Mouse (Mus musculus) small intestine, adult 2 months (tissue): ENCODE results near the gene Dcaf10. TPM values are rescaled to one million over a fixed set of nuclear protein-coding genes. Genes with fewer than 3 reads are reported as not detected.

Experiments used
- H3K27ac ChIP-seq: fragments of 200-500 bp; 2 replicates; pipeline ENCODE4 v1.5.1; 2012; ENCODE audit warnings: low read depth, low read length, control low read depth, inconsistent platforms; ENCODE audit not compliant: insufficient read depth
- H3K27me3 ChIP-seq: fragments of 200-500 bp; 2 replicates; pipeline ENCODE4 v1.6.1; 2012; ENCODE audit warnings: mild to moderate bottlenecking, moderate library complexity, low read length, inconsistent platforms; ENCODE audit not compliant: control insufficient read depth, insufficient read depth
- H3K36me3 ChIP-seq: fragments of 200-500 bp; 2 replicates; pipeline ENCODE4 v1.6.1; 2012; ENCODE audit warnings: mild to moderate bottlenecking, low read length, control low read depth, inconsistent platforms; ENCODE audit not compliant: control insufficient read depth, insufficient read depth
- H3K4me1 ChIP-seq: fragments of 200-500 bp; 2 replicates; pipeline ENCODE4 v1.6.1; 2012; ENCODE audit warnings: low read length, inconsistent platforms, mixed read lengths; ENCODE audit not compliant: control insufficient read depth, insufficient read depth, insufficient read length
- H3K4me3 ChIP-seq: fragments of 200-500 bp; 2 replicates; pipeline ENCODE4 v1.5.1; 2012; ENCODE audit warnings: low read depth, mild to moderate bottlenecking, control low read depth, inconsistent platforms, low read length, moderate library complexity
- CTCF ChIP-seq: fragments of 200-500 bp; IDR thresholded peaks from 2 replicates; pipeline ENCODE4 v1.5.1; 2012; ENCODE audit warnings: low read depth, mild to moderate bottlenecking, control low read depth, inconsistent platforms, low read length, moderate library complexity, mixed read lengths; ENCODE audit not compliant: insufficient replicate concordance, insufficient read length; ENCODE audit errors: extremely low read depth
- POLR2A ChIP-seq: fragments of 200-500 bp; IDR thresholded peaks from 2 replicates; pipeline ENCODE4 v1.6.1; 2012; ENCODE audit warnings: low read depth, mild to moderate bottlenecking, control low read depth, inconsistent platforms, low read length, moderate library complexity
- WGBS: fragments of 180-500 bp; shearing (Covaris S2); methylation state at CpG from one replicate; pipeline ENCODE4 v1.1.7; 2018; 5-methylcytosine and 5-hydroxymethylcytosine counted together
- polyA plus RNA-seq: library from polyadenylated mRNA; depleted of rRNA; stranded (reverse); fragments of >200 nt; gene quantifications from 2 replicates; pipeline ENCODE4 v1.2.3, GENCODE M21; 2012

The Dcaf10 gene
- polyA plus RNA-seq, 1 experiment, result 23.1 TPM

- 93% methylated on average over 8 of the region's 8 CpGs for WGBS
- H3K4me3 ChIP-seq, result no peak overlapping the region
- peaks cover 3% of the 10 kb centered on the region; the same call in 1 of the 2 replicates for H3K4me1 ChIP-seq
Measured at GRCm38 (mm10) chr4:45411181-45411790, 69.4 kb downstream of the Dcaf10 start.

GRCm38 (mm10) chr4:45412433-45413192 lies 70.7 kb downstream of the Dcaf10 start:
- Histone ChIP-seq H3K4me1 (no peaks in the 10 kb centered on the region; the same call in 1 of the 2 replicates), H3K4me3 (no peak overlapping the region), H3K36me3 (no peaks in the 10 kb centered on the region), H3K27me3 (no peaks in the 10 kb centered on the region), H3K27ac (no peak overlapping the region)
- no peak for TF ChIP-seq POLR2A
- no peak for TF ChIP-seq CTCF
- WGBS, result 83% methylated on average over 16 of the region's 16 CpGs

More at GRCm38 (mm10) chr4:45411181-45411790, 69.4 kb downstream of the Dcaf10 start:
- H3K27ac ChIP-seq, result no peak overlapping the region
- TF ChIP-seq CTCF, result no peak
- no peak for TF ChIP-seq POLR2A
- no peaks in the 10 kb centered on the region for H3K27me3 ChIP-seq
- no peaks in the 10 kb centered on the region for H3K36me3 ChIP-seq

- no peak for TF ChIP-seq POLR2A
- TF ChIP-seq CTCF, result no peak
- WGBS, result 56% methylated on average over 9 of the region's 9 CpGs
- Histone ChIP-seq H3K27me3 (no peaks in the 10 kb centered on the region), H3K4me3 (no peak overlapping the region), H3K4me1 (no peaks in the 10 kb centered on the region; the same call in 1 of the 2 replicates), H3K36me3 (no peaks in the 10 kb centered on the region), H3K27ac (no peak overlapping the region)
Measured at GRCm38 (mm10) chr4:45413674-45414338, 71.9 kb downstream of the Dcaf10 start.

- Histone ChIP-seq H3K36me3 (no peaks in the 10 kb centered on the region), H3K4me3 (no peak overlapping the region), H3K27ac (no peak overlapping the region), H3K4me1 (no peaks in the 10 kb centered on the region; the same call in 1 of the 2 replicates), H3K27me3 (no peaks in the 10 kb centered on the region)
- no peak for TF ChIP-seq CTCF
- no peak for TF ChIP-seq POLR2A
- 80% methylated on average over 7 of the region's 7 CpGs for WGBS
Measured at GRCm38 (mm10) chr4:45416314-45416713, 74.4 kb downstream of the Dcaf10 start.

GRCm38 (mm10) chr4:45418229-45418950 lies 76.5 kb downstream of the Dcaf10 start:
- WGBS, result 35% methylated on average over 11 of the region's 11 CpGs
- Histone ChIP-seq H3K4me3 (no peak overlapping the region), H3K36me3 (0 out of 2 replicates have a peak, but pooled peaks cover 6% of the 10 kb centered on the region), H3K27me3 (no peaks in the 10 kb centered on the region), H3K4me1 (no peaks in the 10 kb centered on the region; the same call in 1 of the 2 replicates), H3K27ac (no peak overlapping the region)
- no peak for TF ChIP-seq POLR2A
- peak; percentile 70; the same call in 1 of the 2 replicates for TF ChIP-seq CTCF

GRCm38 (mm10) chr4:45419051-45419450 lies 77.2 kb downstream of the Dcaf10 start:
- TF ChIP-seq CTCF, result no peak
- no peak for TF ChIP-seq POLR2A
- Histone ChIP-seq H3K36me3 (0 out of 2 replicates have a peak, but pooled peaks cover 6% of the 10 kb centered on the region), H3K4me3 (no peak overlapping the region), H3K4me1 (peaks cover 6% of the 10 kb centered on the region), H3K27ac (no peak overlapping the region), H3K27me3 (no peaks in the 10 kb centered on the region)
- WGBS, result 82% methylated on average over 4 of the region's 4 CpGs
